Mouse (Mus musculus) spleen, adult 2 months (tissue): ENCODE measurements at regions not wholly inside any gene's neighbourhood (a gene's known extent, or its start where the extent isn't known, plus 50 kb on each side); places are given as distances from the start of the nearest gene placed in this dataset.

Source experiments
- CTCF ChIP-seq: fragments of 200-500 bp; IDR thresholded peaks from 2 replicates; pipeline ENCODE4 v1.5.1; 2011; ENCODE audit warnings: mild to moderate bottlenecking, inconsistent platforms; ENCODE audit not compliant: insufficient read depth, insufficient read length, insufficient replicate concordance; ENCODE audit errors: extremely low read depth
- POLR2A ChIP-seq: fragments of 200-500 bp; IDR thresholded peaks from 2 replicates; pipeline ENCODE4 v1.6.1; 2011; ENCODE audit warnings: low read depth, low read length, inconsistent platforms

DNA sequence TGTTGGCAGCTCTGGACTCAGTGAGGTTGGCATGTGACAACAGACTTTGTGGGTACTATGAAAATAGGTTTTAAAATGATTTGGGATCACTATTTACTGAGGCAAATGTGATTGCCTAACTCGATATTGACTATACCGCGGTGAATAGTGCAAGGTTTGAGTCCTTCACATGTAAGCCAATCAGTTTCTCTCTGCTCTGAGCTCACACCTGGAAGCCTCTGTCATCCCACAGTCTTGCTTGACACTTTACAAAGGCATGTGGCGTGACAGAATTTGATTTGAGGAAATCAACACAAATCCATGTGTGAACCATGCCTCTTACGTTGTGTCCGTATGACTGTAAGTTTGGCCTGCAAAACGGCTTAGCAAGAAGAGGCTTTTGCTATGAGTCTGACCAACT, 122.9 kb downstream of the Thbs2 start:
- TF ChIP-seq CTCF (no peak), POLR2A (no peak)
